Mouse (Mus musculus): ENCODE data around the gene Ptpn4. TPM values are rescaled to one million over a fixed set of nuclear protein-coding genes. Genes with fewer than 3 reads are reported as not detected.

Gene Ptpn4
- polyA plus RNA-seq, 1 experiment, result 1.0 TPM

DNA sequence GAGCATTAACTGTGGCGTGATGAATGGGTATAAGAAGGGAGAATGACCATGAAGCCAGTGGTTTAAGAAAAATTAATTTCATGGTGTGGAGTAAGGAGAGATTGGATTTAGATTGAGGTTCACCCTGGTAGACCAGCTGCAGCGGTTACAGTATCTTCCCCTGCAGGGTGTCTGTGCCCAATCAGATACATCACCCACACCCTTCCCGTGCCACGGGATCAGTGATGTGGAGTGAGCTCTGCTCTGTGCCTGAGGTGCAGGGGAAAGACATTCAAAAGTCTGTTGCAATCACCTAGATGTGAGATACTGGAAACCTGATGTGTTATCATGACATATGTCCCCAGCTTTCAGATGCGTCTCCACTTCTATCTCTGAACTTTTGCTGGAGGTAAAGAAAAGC lies 15.6 kb upstream of the Ptpn4 start:
- Histone ChIP-seq H3K79me3 (ENCODE audit: low read depth) (no peaks in the 10 kb centered on the region), H3K4me3 (ENCODE audit: insufficient read depth, poor library complexity, severe bottlenecking) (no peak overlapping the region)

DNA sequence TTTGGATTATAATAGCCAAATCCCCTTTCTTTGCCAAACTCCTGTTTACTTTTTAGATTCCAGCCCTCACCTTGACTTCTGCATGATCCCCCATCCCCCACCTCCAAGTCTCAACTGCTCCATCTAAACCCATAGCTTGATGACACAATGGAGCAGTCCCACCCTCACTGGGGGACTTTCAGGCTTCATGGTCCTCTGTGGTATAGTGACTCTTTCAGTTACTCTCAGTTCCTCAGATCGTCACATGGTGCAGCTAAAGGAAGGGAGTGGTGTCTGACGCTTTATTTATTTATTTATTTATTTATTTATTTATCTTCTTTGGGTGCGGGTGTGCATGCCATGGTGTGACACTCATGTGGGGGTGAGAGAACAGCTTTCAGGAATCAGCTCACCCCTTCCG lies 14.9 kb upstream of the Ptpn4 start:
- no peaks in the 10 kb centered on the region for H3K79me2 ChIP-seq (ENCODE audit: control insufficient read depth, insufficient read depth)
- no peaks in the 10 kb centered on the region for H3K79me3 ChIP-seq (ENCODE audit: low read depth)
- no peak for TF ChIP-seq CEBPB (IDR thresholded peaks at IDR 0.05; ENCODE audit: low read depth)
- no peak for TF ChIP-seq MAX (IDR thresholded peaks at IDR 0.05)
- no peak for TF ChIP-seq MYOD1 (IDR thresholded peaks at IDR 0.05; ENCODE audit: control insufficient read depth, insufficient read length, low read depth)
- TF ChIP-seq MYOG (IDR thresholded peaks at IDR 0.05; ENCODE audit: control insufficient read depth, extremely low read depth, insufficient read length), result no peak
- no peak overlapping the region for H3K4me3 ChIP-seq (ENCODE audit: insufficient read depth, poor library complexity, severe bottlenecking)
- H3ac ChIP-seq (ENCODE audit: control insufficient read depth, insufficient read length, low read depth), result no peak overlapping the region
- no peaks in the 10 kb centered on the region for H3K27me3 ChIP-seq (ENCODE audit: control insufficient read depth, insufficient read depth, insufficient read length)
- no peaks in the 10 kb centered on the region for H3K36me3 ChIP-seq (ENCODE audit: control insufficient read depth, insufficient read depth)

More for the DNA sequence above, 15.6 kb upstream of the Ptpn4 start:
- no peak for TF ChIP-seq CTCF (IDR thresholded peaks at IDR 0.05; ENCODE audit: control insufficient read depth, insufficient read depth, insufficient read length)
- TF ChIP-seq MYOD1 (IDR thresholded peaks at IDR 0.05; ENCODE audit: control insufficient read depth, insufficient read length, low read depth), result no peak
- TF ChIP-seq USF1 (IDR thresholded peaks at IDR 0.05; ENCODE audit: low read depth), result no peak
- no peak for TF ChIP-seq FOSL1 (IDR thresholded peaks at IDR 0.05; ENCODE audit: insufficient read depth, low read length, poor library complexity, severe bottlenecking)
- TF ChIP-seq MYOG (IDR thresholded peaks at IDR 0.05; ENCODE audit: control insufficient read depth, extremely low read depth, insufficient read length), result no peak
- TF ChIP-seq MAX (IDR thresholded peaks at IDR 0.05), result no peak
- no peak for TF ChIP-seq CEBPB (IDR thresholded peaks at IDR 0.05; ENCODE audit: low read depth)
- H3K36me3 ChIP-seq (ENCODE audit: control insufficient read depth, insufficient read depth), result no peaks in the 10 kb centered on the region
- H3K79me2 ChIP-seq (ENCODE audit: control insufficient read depth, insufficient read depth), result no peaks in the 10 kb centered on the region
- no peaks in the 10 kb centered on the region for H3K27me3 ChIP-seq (ENCODE audit: control insufficient read depth, insufficient read depth, insufficient read length)
- no peak overlapping the region for H3ac ChIP-seq (ENCODE audit: control insufficient read depth, insufficient read length, low read depth)

DNA sequence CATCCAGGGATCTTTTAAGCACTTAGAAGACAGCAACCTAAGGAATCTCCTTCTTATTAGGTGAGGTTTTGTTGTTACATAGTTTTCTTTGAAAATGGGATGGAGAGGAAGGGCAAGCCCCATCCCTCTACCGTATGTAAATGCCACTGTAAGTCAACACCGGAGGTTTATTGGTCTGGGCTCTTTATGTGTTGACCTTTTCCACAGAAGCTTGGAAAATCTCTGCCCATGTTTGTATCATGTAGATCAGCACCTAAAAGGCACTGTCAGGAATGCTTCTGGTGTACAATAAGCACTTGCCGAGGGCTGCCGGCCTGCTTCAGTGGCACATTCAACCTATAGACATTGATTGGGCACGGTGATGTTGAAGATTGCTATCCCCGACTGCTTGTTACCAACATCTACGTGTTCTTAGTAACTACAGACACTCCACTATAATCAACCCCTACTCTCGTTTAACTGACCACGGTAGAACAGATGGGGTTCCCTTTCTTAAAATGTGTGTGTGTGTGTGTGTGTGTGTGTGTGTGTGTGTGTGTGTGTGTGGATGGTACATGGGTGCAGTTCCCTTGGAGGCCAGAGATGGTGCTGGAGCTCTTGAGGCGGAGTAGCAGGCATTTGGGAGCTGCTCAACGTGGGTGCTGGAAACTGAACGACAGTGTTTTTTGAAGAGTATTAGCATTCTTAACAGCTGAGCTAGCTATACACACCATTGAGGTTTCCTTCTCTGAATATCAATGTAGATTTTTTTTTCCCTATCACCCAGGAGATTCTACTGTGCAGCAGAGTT lies 11.9 kb upstream of the Ptpn4 start:
- no peaks in the 10 kb centered on the region for H3K79me3 ChIP-seq (ENCODE audit: low read depth)
- H3K79me2 ChIP-seq (ENCODE audit: control insufficient read depth, insufficient read depth), result no peaks in the 10 kb centered on the region
- no peak overlapping the region for H3K4me3 ChIP-seq (ENCODE audit: insufficient read depth, poor library complexity, severe bottlenecking)
- TF ChIP-seq USF1 (IDR thresholded peaks at IDR 0.05; ENCODE audit: low read depth) (no peak), MYOD1 (IDR thresholded peaks at IDR 0.05; ENCODE audit: control insufficient read depth, insufficient read length, low read depth) (no peak), CEBPB (IDR thresholded peaks at IDR 0.05; ENCODE audit: low read depth) (no peak), MAX (IDR thresholded peaks at IDR 0.05) (no peak), CTCF (IDR thresholded peaks at IDR 0.05; ENCODE audit: control insufficient read depth, insufficient read depth, insufficient read length) (no peak), FOSL1 (IDR thresholded peaks at IDR 0.05; ENCODE audit: insufficient read depth, low read length, poor library complexity, severe bottlenecking) (no peak), MYOG (IDR thresholded peaks at IDR 0.05; ENCODE audit: control insufficient read depth, extremely low read depth, insufficient read length) (no peak)
- no peak overlapping the region for H3ac ChIP-seq (ENCODE audit: control insufficient read depth, insufficient read length, low read depth)
- H3K36me3 ChIP-seq (ENCODE audit: control insufficient read depth, insufficient read depth), result no peaks in the 10 kb centered on the region
- no peaks in the 10 kb centered on the region for H3K27me3 ChIP-seq (ENCODE audit: control insufficient read depth, insufficient read depth, insufficient read length)

DNA sequence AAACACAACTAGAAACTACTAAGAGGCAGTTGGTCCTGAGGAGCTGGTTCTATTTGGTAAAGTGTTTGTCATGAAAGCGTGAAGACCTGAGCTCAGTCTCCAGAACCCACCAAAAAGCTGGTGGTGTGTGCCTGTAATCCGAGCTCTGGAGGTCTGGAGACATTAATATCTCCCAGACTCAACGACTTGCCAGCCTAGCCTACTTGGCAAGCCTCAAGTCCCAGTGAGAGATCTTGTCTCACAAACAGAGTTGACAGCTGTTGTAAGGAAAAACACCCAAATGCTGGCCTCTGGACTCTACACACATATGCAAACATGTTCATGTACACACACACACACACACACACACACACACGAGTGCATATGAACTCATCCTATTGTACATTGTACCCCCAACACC lies 7.9 kb upstream of the Ptpn4 start:
- no peaks in the 10 kb centered on the region for H3K27me3 ChIP-seq (ENCODE audit: control insufficient read depth, insufficient read depth, insufficient read length)
- H3ac ChIP-seq (ENCODE audit: control insufficient read depth, insufficient read length, low read depth), result no peak overlapping the region
- no peaks in the 10 kb centered on the region for H3K79me2 ChIP-seq (ENCODE audit: control insufficient read depth, insufficient read depth)
- no peaks in the 10 kb centered on the region for H3K79me3 ChIP-seq (ENCODE audit: low read depth)
- no peaks in the 10 kb centered on the region for H3K36me3 ChIP-seq (ENCODE audit: control insufficient read depth, insufficient read depth)
- no peak overlapping the region for H3K4me3 ChIP-seq (ENCODE audit: insufficient read depth, poor library complexity, severe bottlenecking)
- no peak for TF ChIP-seq MYOG (IDR thresholded peaks at IDR 0.05; ENCODE audit: control insufficient read depth, extremely low read depth, insufficient read length)
- no peak for TF ChIP-seq CEBPB (IDR thresholded peaks at IDR 0.05; ENCODE audit: low read depth)

DNA sequence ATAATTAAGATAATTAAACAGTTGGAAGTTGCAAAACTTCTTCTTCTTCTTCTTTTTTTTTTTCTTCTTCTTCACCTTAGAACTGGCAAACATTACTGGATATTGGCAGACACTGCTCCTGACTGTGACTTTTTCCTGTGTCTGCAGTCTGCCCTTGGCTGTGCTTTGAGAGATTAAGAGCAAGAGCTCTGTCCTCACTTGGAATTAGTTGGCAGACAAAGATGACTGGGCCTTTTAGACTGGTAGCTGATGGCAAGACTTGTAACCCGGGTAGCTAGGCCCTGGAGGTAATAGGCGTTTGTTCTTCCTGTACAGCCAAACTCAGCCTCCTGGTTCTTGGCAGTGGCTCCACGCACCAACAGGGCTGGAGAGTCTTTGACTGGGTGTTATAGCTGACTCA lies 5.7 kb upstream of the Ptpn4 start:
- H3ac ChIP-seq (ENCODE audit: control insufficient read depth, insufficient read length, low read depth), result no peak overlapping the region
- H3K79me2 ChIP-seq (ENCODE audit: control insufficient read depth, insufficient read depth), result no peaks in the 10 kb centered on the region
- TF ChIP-seq MAX (IDR thresholded peaks at IDR 0.05) (no peak), MYOG (IDR thresholded peaks at IDR 0.05; ENCODE audit: control insufficient read depth, extremely low read depth, insufficient read length) (no peak), CTCF (IDR thresholded peaks at IDR 0.05; ENCODE audit: control insufficient read depth, insufficient read depth, insufficient read length) (no peak), MYOD1 (IDR thresholded peaks at IDR 0.05; ENCODE audit: control insufficient read depth, insufficient read length, low read depth) (no peak), USF1 (IDR thresholded peaks at IDR 0.05; ENCODE audit: low read depth) (no peak), CEBPB (IDR thresholded peaks at IDR 0.05; ENCODE audit: low read depth) (no peak), FOSL1 (IDR thresholded peaks at IDR 0.05; ENCODE audit: insufficient read depth, low read length, poor library complexity, severe bottlenecking) (no peak)
- H3K79me3 ChIP-seq (ENCODE audit: low read depth), result no peaks in the 10 kb centered on the region
- no peaks in the 10 kb centered on the region for H3K27me3 ChIP-seq (ENCODE audit: control insufficient read depth, insufficient read depth, insufficient read length)
- no peak overlapping the region for H3K4me3 ChIP-seq (ENCODE audit: insufficient read depth, poor library complexity, severe bottlenecking)
- no peaks in the 10 kb centered on the region for H3K36me3 ChIP-seq (ENCODE audit: control insufficient read depth, insufficient read depth)

DNA sequence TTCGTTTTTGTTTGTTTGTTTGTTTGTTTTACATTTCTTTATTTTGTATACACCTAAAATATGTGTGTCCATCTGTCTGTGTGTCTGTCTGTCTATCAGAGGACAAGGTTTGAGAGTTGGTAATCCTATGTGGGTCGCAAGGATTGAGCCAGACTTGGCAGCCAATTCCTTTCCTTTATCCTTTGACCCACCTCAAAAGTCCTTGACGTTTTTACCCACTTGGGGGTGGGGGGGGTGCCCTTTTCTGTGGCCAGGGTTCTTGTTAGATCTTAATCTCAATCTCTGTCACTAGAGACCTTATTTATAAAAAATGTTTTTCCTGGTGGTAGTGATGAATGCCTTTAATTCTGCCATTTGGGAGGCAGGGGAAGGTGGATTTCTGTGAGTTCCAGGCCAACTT lies 828 bp upstream of the Ptpn4 start:
- H3K27me3 ChIP-seq (ENCODE audit: control insufficient read depth, insufficient read depth, insufficient read length), result no peaks in the 10 kb centered on the region
- no peak for TF ChIP-seq MYOG (IDR thresholded peaks at IDR 0.05; ENCODE audit: control insufficient read depth, extremely low read depth, insufficient read length)
- TF ChIP-seq USF1 (IDR thresholded peaks at IDR 0.05; ENCODE audit: low read depth), result no peak
- TF ChIP-seq MYOD1 (IDR thresholded peaks at IDR 0.05; ENCODE audit: control insufficient read depth, insufficient read length, low read depth), result no peak
- TF ChIP-seq MAX (IDR thresholded peaks at IDR 0.05), result no peak
- TF ChIP-seq FOSL1 (IDR thresholded peaks at IDR 0.05; ENCODE audit: insufficient read depth, low read length, poor library complexity, severe bottlenecking), result no peak
- no peak for TF ChIP-seq CTCF (IDR thresholded peaks at IDR 0.05; ENCODE audit: control insufficient read depth, insufficient read depth, insufficient read length)
- no peak for TF ChIP-seq CEBPB (IDR thresholded peaks at IDR 0.05; ENCODE audit: low read depth)
- H3ac ChIP-seq (ENCODE audit: control insufficient read depth, insufficient read length, low read depth), result no peak overlapping the region
- peaks cover 37% of the 10 kb centered on the region for H3K79me2 ChIP-seq (ENCODE audit: control insufficient read depth, insufficient read depth)
- H3K36me3 ChIP-seq (ENCODE audit: control insufficient read depth, insufficient read depth), result no peaks in the 10 kb centered on the region
- H3K79me3 ChIP-seq (ENCODE audit: low read depth), result peaks cover 16% of the 10 kb centered on the region
- no peak overlapping the region for H3K4me3 ChIP-seq (ENCODE audit: insufficient read depth, poor library complexity, severe bottlenecking)

Measured in C2C12 (cell line).